Mouse (Mus musculus): ENCODE data around the gene Shroom3.

- TF ChIP-seq JUN (IDR thresholded peaks at IDR 0.05; ENCODE audit: insufficient read depth, low read depth, low read length) (no peak), CTCF (conservative IDR thresholded peaks at IDR 0.05 in 1 of 2, IDR thresholded peaks at IDR 0.05 in 1 of 2; ENCODE audit: low read depth in 2 of 2, low read length in 2 of 2) (no peak), EP300 (IDR thresholded peaks at IDR 0.05; ENCODE audit: low read length) (no peak), POLR2A (IDR thresholded peaks at IDR 0.05; ENCODE audit: low read depth, low read length) (no peak), ZKSCAN1 (IDR thresholded peaks at IDR 0.05; ENCODE audit: borderline replicate concordance, low read depth, low read length) (no peak), MEF2A (IDR thresholded peaks at IDR 0.05; ENCODE audit: borderline replicate concordance, low read depth, low read length) (no peak), RAD21 (IDR thresholded peaks at IDR 0.05; ENCODE audit: low read depth, low read length) (no peak), SIN3A (IDR thresholded peaks at IDR 0.05; ENCODE audit: low read length) (no peak)
Observed at GRCm38 (mm10) chr5:92745390-92746253, 62.4 kb downstream of the Shroom3 start.
